Mouse (Mus musculus) kidney, adult 18-20 months (tissue): ENCODE data around the gene H2-K1.
"Not testable (repeated sequence)": the region's sequence is repeated elsewhere in the genome, so short reads cannot be mapped to it uniquely, and the experiment has no call there.

Experiments used
- DNase-seq: peaks from one replicate; pipeline ENCODE4 v3.0.0; 2021

The H2-K1 gene

GRCm38 (mm10) chr17:33953961-33954565, 46.1 kb downstream of the H2-K1 start:
- DNase-seq: no peak

- no peak for DNase-seq
Observed at GRCm38 (mm10) chr17:33953310-33953709, 46.8 kb downstream of the H2-K1 start.

- no peak for DNase-seq
Observed at GRCm38 (mm10) chr17:33952879-33953278, 47.3 kb downstream of the H2-K1 start.

GRCm38 (mm10) chr17:33952015-33952414, 48.1 kb downstream of the H2-K1 start:
- DNase-seq: not testable (repeated sequence)

GRCm38 (mm10) chr17:33951021-33951946, 48.9 kb downstream of the H2-K1 start, which contains the start of gene B3galt4:
B3galt4 (minus strand) TSS chr17:33951488.
- peak; percentile 73 for DNase-seq

- no peak for DNase-seq
Observed at GRCm38 (mm10) chr17:33950131-33950625, 50.0 kb downstream of the H2-K1 start.

- no peak for DNase-seq
Observed at GRCm38 (mm10) chr17:33948905-33949537, 51.1 kb downstream of the H2-K1 start.

- no peak for DNase-seq
Observed at GRCm38 (mm10) chr17:33948090-33948904, 51.9 kb downstream of the H2-K1 start.

GRCm38 (mm10) chr17:33947430-33948089, 52.6 kb downstream of the H2-K1 start:
- DNase-seq: no peak
